Mouse (Mus musculus) adrenal gland, adult (tissue): ENCODE results near the gene Prickle1.
A peak's percentile ranks its signal among the peaks of the same experiment; 100 is the strongest.

Source experiments
- DNase-seq, 2 experiments: peaks; one replicate each; pipeline ENCODE4 v3.0.0; 2022 to 2023; ENCODE audit warnings: low spot score in 1 of 2; ENCODE audit not compliant: inconsistent age in 2 of 2

The Prickle1 gene

DNA sequence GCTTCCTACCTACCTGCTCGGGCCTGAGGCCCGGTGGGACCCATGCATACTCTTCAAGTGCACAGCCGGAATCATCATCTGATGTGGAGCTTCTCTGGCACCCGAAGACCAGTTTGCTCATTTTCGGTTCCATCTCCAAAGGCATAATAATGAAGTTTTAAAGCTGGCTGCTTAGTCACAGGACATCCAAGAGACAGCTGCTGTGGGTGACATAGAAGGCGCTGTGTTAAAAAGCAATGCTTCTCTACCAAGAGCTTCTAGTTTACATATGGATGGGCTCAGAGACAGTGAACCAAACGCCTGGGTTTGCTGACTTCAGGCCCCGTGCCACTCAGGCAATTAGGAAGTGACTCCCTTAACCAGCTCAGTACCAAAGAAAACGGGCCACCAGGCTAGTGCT is 83.3 kb downstream of the Prickle1 start:
- no peak for DNase-seq

DNA sequence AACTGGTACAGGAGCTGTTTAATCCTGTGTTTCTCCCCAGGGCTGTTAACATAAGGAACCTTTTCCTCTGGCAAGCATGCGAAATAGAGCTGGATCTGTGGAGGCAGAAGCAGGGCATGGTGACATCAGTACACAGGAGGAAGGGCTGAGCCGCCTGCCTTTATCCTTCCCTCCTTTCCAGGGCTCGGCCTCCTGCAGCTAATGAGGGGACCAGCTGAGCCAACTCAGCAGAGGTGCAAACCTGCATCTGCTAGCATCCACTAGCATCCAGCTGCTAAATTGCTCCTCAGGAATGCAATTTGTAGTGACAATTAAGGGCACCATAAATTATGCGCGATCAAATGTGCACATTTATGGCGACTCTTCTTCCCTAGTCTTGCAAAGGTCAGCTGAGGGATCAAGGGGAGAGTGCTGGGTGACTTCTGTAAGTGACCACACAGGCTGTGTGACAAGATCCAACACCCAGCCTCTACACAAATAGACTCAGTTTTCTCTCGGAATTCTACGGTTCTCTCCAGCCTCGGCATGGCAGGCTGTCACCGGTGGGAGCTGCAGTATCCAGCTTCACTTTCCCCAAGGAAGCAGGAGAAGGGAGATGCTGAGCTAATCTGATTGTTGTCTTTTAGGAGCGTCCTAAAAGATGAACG is 84.9 kb downstream of the Prickle1 start:
- no peak for DNase-seq

DNA sequence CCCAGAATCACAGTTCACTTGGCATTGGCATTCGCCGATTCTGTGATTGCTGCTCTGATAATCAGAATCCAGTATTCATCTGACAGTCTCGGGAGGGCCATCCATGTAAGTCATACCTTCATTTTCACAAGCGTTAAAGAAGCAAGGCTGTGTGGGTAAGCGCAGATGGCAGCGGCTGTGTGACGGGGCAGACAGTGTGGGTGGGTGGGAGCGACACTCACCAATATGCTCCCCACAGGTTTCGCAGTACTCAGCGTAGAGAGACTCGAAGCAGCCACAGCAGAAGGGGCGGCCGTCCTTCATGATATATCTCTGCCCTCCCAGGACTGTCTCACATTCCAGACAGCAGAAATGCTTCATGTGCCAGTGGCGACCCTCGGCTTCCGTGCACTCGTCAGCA is 90.9 kb downstream of the Prickle1 start:
- DNase-seq = no peak

DNA sequence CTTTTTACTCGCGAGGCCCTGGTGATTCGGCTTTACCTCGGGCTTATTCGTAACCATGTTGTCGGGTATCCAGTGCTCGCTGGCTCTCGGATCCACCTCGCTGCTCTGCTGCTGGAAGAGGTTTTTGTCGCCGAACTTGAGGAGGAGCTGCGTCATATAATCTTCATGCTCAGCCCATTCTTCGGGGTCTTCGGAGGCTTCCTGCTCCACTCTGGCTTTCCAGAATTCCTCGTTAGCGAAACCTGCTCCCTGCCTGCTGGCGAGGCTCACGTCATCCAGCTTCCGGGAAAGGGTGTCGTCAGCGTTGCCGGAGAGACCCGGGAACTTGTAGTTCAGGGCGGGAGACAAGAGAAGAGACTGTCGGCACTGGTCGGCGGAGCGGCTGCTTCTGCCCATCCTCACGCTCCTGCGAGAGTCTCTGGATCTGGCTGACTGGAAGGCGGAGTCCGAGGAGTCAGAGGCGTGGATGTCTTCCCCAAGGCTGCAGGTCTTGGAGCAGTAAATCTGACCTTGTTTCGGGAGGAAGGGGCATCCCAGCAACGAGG is 92.4 kb downstream of the Prickle1 start:
- DNase-seq = no peak

DNA sequence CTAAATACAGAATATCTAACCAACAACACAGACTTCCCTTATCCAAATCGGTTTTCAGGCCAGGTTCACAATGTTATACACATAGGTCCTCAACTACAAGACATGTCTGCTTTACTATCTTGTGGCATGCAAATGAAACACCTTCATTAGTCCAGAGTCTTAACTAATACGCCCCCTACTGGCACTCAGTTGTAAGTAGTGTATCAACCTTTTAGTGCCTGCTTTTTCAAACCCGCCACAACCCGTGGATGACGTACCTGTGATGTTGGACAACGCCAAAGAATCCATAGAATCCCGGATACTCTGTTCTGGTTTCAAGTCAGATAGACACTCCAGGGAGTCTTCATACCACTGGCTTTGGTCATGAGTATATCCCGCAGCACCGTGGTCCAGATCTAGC is 93.0 kb downstream of the Prickle1 start:
- peak in 1 of 2 experiments; percentile 51 for DNase-seq

DNA sequence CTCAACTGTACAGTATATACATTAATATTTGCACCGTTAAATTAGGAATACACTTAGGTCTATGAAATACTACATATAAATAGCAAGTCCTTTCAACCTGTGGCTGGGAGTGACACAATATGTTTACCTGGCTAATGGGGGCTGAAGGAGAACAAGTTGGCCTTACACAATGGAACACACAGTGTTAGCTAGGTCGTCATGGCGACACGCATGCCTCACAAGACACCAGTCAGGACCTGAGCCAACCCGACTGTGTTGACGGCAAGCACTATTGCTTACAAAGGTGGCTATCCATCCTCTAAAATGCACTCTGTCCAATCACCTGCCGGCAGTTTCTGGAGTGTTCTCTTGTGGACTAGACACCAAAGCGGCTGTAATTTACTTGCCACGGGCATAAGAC is 95.8 kb downstream of the Prickle1 start:
- DNase-seq = no peak

DNA sequence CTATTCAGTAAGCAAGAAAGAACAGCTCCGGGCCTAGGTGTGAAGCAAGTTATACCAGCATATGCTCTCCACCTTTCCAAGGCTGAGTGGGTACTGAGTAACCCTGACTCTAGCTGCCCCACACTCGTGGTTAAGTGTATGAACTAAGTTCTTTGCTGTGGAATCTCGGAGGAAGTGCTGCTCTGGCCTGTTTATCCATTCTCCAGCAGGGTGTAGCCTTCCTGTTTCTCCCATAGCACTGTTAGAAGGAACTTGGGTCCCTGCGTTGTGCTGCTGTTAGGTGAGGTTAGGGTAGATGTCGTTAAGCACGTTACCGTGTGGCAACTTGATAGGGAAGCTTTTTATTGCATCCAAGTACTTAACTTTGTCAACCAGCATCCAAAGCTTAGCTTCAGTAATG is 101.0 kb downstream of the Prickle1 start:
- DNase-seq = no peak

DNA sequence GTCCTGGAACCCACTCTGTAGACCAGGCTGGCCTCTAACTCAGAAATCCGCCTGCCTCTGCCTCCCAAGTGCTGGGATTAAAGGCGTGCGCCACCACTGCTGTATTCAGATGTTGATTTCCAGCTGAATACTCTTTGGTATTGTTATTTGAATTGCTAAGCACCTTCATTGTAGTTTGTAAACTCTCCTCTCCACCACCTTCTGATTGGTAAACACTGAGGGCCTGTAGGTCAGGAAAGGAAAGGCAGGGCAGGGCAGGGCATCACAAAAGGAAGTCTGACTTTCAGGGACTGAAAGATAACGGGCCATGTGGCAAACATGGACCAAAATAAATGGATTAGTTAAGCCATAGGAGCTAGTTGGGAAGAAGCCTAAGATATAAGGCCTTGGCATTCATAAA is 106.1 kb downstream of the Prickle1 start:
- no peak for DNase-seq

DNA sequence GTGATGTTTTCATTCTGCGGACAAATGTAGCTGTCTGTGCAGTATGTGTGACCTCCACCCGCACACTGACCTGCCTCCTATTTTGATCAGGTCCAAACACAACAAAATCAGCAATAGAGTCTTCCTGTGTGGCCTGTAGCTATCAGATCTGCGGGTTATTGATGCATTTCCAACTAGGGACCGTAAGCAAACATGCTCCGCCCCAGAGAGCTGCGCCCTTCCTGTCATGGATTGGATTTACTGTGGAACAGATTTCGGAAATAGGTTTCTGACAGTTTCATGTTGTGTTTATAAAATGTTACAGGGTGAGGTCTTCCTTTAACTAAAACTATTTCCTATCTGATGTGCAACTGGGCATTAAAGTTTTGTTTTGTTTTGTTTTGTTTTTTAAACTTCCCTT is 109.6 kb downstream of the Prickle1 start:
- no peak for DNase-seq

DNA sequence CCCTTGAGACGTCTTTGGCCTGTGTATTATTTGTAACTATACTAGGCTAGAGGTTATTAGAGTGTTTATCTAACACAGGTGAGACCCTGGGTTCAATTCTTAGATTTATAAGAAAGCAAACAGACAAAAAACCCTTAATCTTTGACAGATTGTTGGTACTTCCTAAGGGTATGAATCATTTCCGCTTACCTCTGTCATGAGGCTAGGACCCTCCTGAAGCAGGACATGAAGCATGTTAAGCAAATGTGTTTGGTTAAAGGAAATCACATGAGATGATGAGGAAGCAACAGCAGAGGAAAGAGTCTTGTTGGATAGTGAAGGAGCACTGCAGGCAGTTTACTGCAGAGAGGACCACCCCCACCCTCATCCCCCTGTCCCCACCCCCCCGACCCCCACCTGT is 110.4 kb downstream of the Prickle1 start:
- DNase-seq = no peak

DNA sequence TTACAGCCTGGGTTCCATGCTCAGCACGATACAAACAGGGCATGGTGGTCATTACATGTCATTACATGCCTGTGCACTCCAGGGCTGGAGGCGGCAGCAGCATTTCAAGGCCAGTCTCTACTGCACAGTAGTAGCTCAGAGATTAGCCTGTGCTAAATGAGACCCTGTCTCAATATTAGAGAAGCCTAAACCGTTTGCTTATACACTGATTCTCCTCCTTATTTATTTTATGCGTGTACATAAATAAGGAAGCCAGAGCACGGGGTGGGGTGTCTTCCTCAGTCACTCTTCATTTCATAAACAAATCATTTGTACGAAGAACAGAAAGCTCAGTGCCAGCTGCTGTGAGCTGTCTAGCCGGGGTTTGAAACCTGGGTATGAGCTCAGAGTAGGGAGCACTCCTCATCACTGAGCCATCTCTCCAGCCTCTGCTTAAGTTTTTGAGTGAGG is 111.4 kb downstream of the Prickle1 start:
- no peak for DNase-seq

DNA sequence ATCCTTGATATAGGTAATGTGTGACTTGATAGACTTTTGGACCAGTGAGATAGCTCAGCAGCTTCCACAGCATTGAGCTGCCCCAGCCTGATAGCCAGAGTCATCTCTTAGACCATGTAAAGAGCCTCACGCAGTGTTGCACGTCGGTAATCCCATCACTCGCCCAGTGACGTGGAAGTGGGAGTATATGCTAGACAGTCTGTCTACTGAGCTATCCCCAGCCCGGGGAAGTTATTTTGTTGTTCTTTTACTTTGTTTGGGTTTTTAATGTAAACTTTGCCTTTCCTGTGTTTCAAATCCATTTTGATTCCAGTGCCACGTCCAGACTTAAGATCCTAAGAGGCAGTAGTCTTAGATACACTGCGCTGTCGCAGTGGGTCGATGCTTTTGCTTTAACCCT is 114.6 kb downstream of the Prickle1 start:
- no peak for DNase-seq

DNA sequence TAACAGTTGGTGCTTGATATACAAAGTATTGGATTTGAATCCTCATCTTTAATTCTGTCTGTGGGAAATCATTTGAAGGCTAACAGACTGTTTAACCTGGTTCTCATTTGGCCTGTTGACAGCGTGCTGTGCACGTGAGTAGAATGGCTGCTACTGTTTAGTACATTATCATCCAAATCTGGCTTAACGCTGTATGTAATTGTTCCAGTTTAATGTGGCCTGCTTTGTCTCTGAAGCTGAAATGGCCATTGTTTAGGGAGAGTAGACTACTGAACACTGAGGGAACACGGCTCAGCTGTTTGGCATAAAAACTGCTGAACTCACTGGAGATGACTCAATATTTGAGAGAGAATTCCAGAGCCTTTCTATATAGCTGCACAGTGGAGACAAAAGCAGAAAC is 116.2 kb downstream of the Prickle1 start:
- no peak for DNase-seq

DNA sequence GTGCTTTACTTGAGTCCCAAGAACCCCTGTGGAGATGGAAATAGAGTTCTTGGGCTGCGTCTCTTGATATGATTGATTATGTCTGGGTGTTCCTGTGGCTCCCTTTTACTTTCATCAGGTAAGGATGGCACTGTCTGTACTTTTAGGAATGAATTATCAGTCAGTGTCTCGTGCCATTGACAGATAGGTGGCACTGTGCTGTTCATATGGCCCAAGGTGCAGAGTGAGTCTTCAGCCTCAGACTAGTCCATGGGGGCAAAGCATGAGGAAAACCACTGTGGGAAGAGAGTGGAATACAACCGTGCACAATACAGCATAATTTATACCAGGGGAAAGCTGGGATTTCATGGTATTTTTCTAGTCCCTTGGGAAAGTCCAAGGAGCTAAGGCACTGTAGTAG is 117.0 kb downstream of the Prickle1 start:
- DNase-seq = no peak

DNA sequence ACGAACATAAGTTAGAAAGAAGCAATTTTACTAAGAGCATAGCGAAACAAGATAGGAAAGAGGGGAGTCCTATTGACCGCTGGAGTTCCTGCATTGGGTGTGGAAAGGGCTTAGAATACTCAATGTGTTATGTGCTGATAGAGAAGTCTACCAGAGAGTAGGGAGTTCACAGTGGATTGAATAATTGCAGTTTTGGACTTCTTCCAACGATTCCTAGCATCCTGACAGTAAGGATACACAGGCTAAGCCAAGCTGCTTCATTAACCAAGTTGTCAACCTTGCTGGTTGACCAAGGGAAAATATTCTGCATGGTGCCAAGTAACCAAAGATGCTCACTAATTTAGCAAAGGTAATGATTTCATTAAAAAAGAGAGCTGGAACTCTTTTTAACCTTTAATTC is 118.0 kb downstream of the Prickle1 start:
- no peak for DNase-seq

DNA sequence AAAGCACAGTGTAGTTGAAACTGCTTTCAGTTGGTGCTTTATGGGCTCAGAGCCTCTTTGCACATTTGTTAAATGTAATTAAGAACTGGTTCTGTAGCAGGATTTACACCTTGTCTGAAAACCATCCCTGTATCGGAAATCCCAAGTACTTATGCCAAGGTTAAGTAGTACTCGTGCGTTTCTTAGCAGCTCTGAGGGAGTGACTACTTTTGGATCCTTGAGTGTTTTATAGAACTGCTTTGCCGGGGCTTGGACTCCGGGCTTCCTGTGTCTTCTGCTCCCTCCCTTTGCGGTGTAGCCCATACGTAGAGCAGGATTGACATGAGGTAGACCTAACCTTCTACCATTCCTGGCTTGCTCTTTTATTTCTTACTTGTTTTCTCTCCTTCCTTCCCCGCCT is 120.0 kb downstream of the Prickle1 start:
- DNase-seq = no peak

DNA sequence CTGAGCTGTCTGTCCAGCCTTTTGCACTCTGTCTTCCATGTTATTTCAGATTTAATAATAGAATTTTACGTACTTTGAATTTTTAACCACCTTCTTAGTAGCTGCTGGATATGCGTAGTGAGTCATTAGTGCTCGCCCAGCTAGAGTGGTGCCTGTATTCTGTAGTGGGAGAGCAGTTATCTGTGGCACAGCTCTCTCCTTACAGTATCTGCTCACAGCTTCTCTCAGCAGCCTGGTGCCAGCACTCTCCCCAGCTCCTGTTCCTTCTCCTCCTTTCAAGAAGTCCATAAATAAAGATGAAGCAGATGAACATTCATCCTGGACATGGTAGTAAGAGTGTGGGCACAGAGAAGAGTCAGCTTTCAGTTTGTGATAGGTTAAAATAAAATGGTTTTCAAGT is 121.4 kb downstream of the Prickle1 start:
- DNase-seq = no peak

DNA sequence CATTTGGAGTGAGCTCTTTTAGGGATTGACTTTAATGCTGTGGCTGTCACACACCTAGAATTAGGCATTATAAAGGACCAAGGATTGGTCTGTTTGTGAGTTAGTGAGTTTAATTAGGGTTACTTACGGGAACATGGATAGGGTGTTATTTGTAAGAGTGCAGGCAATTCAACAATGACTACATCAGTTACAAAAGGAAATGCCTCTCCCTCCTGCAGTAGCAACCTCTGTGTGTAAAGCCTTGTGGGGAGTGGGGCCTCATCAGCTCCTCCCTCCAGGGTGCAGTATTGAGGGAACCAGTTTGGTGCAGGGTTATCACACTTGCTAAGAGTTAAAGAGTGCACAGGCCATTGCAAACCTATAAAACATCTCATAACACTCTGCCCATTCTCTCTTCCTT is 123.6 kb downstream of the Prickle1 start:
- DNase-seq = no peak

DNA sequence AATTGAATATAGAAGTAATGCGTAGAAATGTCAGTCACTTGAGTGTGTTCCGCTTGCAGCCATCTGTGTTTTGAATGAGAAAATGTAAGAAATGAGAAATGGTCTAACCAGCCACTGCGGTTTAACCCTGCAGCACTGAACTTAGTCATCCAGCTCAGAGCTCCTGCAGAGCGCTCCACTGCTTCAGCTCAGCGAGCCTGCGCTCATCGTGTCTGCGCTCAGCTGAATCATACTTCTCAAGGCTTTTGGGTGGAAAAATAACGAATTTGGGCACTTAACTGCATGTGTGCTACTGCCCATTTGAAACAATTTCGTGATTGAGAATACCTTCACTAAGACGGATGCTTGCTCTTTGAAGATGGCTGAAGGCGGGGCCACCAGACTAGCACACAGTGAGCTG is 124.0 kb downstream of the Prickle1 start:
- peak; percentile 74 to 86 for DNase-seq

DNA sequence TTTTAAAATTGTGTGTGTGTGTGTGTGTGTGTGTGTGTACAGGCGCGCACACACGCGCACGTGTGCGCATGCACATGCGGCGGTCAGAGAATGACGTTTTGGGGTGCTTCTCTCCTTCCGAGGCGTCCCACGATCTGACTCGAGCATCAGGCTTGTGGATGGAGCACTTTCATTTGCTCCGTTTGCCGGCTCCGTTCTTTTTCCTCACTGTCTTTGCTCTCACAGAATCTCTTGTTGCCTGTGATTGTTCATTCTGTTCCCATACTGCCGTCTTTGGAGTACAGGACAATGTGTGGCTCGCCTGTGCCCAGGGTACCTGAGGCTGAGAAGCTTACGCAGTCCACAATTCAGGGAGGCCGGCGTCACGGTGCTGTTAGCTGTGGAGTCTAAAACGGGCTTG is 134.6 kb downstream of the Prickle1 start:
- DNase-seq = no peak

DNA sequence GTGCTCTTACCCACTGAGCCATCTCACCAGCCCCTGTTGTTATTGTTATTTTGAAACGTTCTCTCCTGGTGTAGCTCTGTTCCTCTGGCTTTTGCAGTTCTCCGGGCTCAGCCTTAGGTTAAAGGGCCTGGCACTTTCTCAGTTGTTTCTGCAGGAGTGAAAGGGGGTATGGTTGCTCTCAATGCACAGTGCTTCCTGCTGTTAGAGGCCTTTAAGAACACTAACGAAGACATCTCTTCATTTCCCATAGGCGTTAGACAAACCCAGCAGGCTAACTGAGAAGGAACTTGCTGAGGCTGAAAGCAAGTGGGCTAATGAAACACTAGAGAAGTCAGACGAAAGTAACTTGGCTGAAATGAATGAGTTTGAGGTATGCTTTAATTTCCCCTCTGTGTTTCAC is 136.3 kb downstream of the Prickle1 start:
- DNase-seq = no peak

DNA sequence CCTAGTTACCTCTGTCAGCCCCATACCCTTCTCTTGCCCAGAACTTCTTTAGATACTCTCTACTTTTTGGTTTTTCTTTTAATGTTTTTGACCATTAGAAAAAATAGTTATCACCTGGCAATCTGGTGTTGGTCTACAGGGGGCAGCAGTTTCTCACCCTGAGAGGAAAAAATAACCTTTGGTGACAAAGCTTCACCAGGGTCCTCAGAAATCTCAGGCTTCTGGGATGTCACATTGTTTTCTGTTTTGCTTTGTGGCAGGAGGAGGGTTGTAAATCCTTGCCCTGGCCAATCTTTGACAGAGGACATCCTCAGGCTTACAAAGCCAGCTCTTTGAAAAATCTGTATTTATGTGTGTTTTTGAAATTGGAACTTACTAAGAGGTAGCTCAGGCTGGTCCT is 139.7 kb downstream of the Prickle1 start:
- peak in 1 of 2 experiments; percentile 57 for DNase-seq

DNA sequence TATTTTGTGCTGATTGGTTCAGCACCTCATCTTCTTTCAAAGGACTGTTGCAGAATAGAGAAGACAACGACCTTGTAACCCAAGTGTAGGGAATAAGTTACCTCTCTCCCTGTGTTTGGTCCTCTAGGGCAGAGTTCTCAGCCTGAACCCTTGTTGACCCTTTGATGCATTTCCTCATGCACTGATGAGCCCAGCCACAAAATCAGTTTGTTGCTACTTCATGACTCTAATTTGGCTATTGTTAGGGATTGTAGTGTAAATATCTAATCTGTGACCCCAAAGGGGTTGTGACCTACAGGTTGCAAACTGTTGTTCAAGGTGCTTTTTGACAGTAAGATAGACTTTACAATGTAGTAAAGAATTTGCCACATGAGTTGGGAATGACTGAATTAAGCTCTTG is 142.4 kb downstream of the Prickle1 start:
- DNase-seq = no peak
